Mouse (Mus musculus) MEL (cell line): ENCODE results near the gene Ang4. TPM values are rescaled to one million over a fixed set of nuclear protein-coding genes. Genes with fewer than 3 reads are reported as not detected.

ENCODE experiments used
- DNase-seq: peaks from one replicate; pipeline ENCODE4 v3.0.0; 2011; ENCODE audit warnings: low read depth, low spot score
- H3K27ac ChIP-seq: 2 replicates; pipeline ENCODE4 v1.5.1; 2012; ENCODE audit warnings: low read depth, mild to moderate bottlenecking, control low read depth, low read length, moderate library complexity; ENCODE audit not compliant: control insufficient read depth
- H3K27me3 ChIP-seq, 2 experiments: fragments of 150-350 bp in 1 of 2; sonication (generic) in 1 of 2; 2 replicates each; pipeline ENCODE4 v1.6.1; 2012; ENCODE audit warnings: low read length in 2 of 2, mild to moderate bottlenecking in 2 of 2, improper control_type of control experiment in 1 of 2, moderate library complexity in 1 of 2; ENCODE audit not compliant: insufficient read depth in 2 of 2, control insufficient read depth in 1 of 2
- H3K36me3 ChIP-seq, 2 experiments: 2 replicates each; pipeline ENCODE4 v1.6.1; 2012 to 2014; ENCODE audit warnings: low read length in 2 of 2, improper control_type of control experiment in 1 of 2, inconsistent platforms in 1 of 2, mild to moderate bottlenecking in 1 of 2; ENCODE audit not compliant: insufficient read depth in 2 of 2, control insufficient read depth in 1 of 2
- H3K4me1 ChIP-seq, 2 experiments: fragments of 150-350 bp in 1 of 2; sonication (generic) in 1 of 2; 2 replicates each; pipeline ENCODE4 v1.6.1; 2012; ENCODE audit warnings: low read length in 2 of 2, improper control_type of control experiment in 1 of 2, mild to moderate bottlenecking in 1 of 2; ENCODE audit not compliant: insufficient read depth in 2 of 2, control insufficient read depth in 1 of 2
- H3K4me3 ChIP-seq, 2 experiments: fragments of 150-350 bp in 1 of 2; sonication (generic) in 1 of 2; 2 replicates each; pipeline ENCODE4 v1.5.1; 2012; ENCODE audit warnings: low read depth in 2 of 2, low read length in 2 of 2, mild to moderate bottlenecking in 2 of 2, moderate library complexity in 2 of 2, control low read depth in 1 of 2, improper control_type of control experiment in 1 of 2; ENCODE audit not compliant: control insufficient read depth in 1 of 2, insufficient read depth in 1 of 2
- H3K79me2 ChIP-seq: 2 replicates; pipeline ENCODE4 v1.6.1; 2012; ENCODE audit warnings: mild to moderate bottlenecking, low read length, moderate library complexity; ENCODE audit not compliant: control insufficient read depth, poor library complexity, insufficient read depth
- H3K9ac ChIP-seq: 2 replicates; pipeline ENCODE4 v1.6.1; 2012; ENCODE audit warnings: low read depth, mild to moderate bottlenecking, control low read depth, low read length, moderate library complexity; ENCODE audit not compliant: control insufficient read depth, poor library complexity, severe bottlenecking
- H3K9me3 ChIP-seq: fragments of 150-350 bp; sonication (generic); replicated peaks from 2 replicates; pipeline ENCODE4 v1.6.1; 2012; ENCODE audit warnings: mild to moderate bottlenecking, low read length, improper control_type of control experiment, moderate library complexity; ENCODE audit not compliant: insufficient read depth
- CHD1 ChIP-seq: IDR thresholded peaks from 2 replicates; pipeline ENCODE4 v1.6.1; 2012; ENCODE audit warnings: low read depth, mild to moderate bottlenecking, inconsistent platforms, low read length, improper control_type of control experiment
- CHD2 ChIP-seq: IDR thresholded peaks from 2 replicates; pipeline ENCODE4 v1.6.1; 2011; ENCODE audit warnings: low read length, improper control_type of control experiment
- CTCF ChIP-seq, 3 experiments: IDR thresholded peaks in 2 of 3; conservative IDR thresholded peaks in 1 of 3; 2 replicates each; pipeline ENCODE4 v1.5.1; 2011 to 2012; ENCODE audit warnings: low read length in 3 of 3, low read depth in 2 of 3, mild to moderate bottlenecking in 2 of 3, improper control_type of control experiment in 1 of 3, inconsistent platforms in 1 of 3, mixed read lengths in 1 of 3, moderate library complexity in 1 of 3; ENCODE audit not compliant: control insufficient read depth in 1 of 3, insufficient read depth in 1 of 3, poor library complexity in 1 of 3, severe bottlenecking in 1 of 3
- E2F4 ChIP-seq: IDR thresholded peaks from 2 replicates; pipeline ENCODE4 v1.6.1; 2011; ENCODE audit warnings: low read depth, low read length, improper control_type of control experiment, borderline replicate concordance
- ETS1 ChIP-seq: IDR thresholded peaks from 2 replicates; pipeline ENCODE4 v1.6.1; 2012; ENCODE audit warnings: low read depth, mild to moderate bottlenecking, inconsistent platforms, low read length, improper control_type of control experiment, moderate library complexity
- HCFC1 ChIP-seq: IDR thresholded peaks from 2 replicates; pipeline ENCODE4 v1.6.1; 2012; ENCODE audit warnings: low read depth, mild to moderate bottlenecking, inconsistent platforms, low read length, improper control_type of control experiment, moderate library complexity
- JUND ChIP-seq: IDR thresholded peaks from 2 replicates; pipeline ENCODE4 v1.6.1; 2011; ENCODE audit warnings: low read depth, mild to moderate bottlenecking, improper control_type of control experiment, low read length
- KAT2A ChIP-seq: conservative IDR thresholded peaks from 2 replicates; pipeline ENCODE4 v1.6.1; 2012; ENCODE audit warnings: low read depth, low read length, improper control_type of control experiment, inconsistent platforms
- MAFK ChIP-seq: IDR thresholded peaks from 2 replicates; pipeline ENCODE4 v1.6.1; 2011; ENCODE audit warnings: low read depth, mild to moderate bottlenecking, low read length, improper control_type of control experiment, borderline replicate concordance
- MAX ChIP-seq: IDR thresholded peaks from 2 replicates; pipeline ENCODE4 v1.6.1; 2011; ENCODE audit warnings: low read length, improper control_type of control experiment
- MAZ ChIP-seq: IDR thresholded peaks from 2 replicates; pipeline ENCODE4 v1.6.1; 2012; ENCODE audit warnings: low read depth, mild to moderate bottlenecking, inconsistent platforms, low read length, improper control_type of control experiment
- MEF2A ChIP-seq: IDR thresholded peaks from 2 replicates; pipeline ENCODE4 v1.6.1; 2014; ENCODE audit warnings: low read depth, mild to moderate bottlenecking, inconsistent platforms, low read length, improper control_type of control experiment; ENCODE audit not compliant: poor library complexity, insufficient replicate concordance, severe bottlenecking; ENCODE audit errors: extremely low read depth
- MYB ChIP-seq: IDR thresholded peaks from 2 replicates; pipeline ENCODE4 v1.6.1; 2011; ENCODE audit warnings: mild to moderate bottlenecking, low read depth, low read length, improper control_type of control experiment
- NRF1 ChIP-seq: IDR thresholded peaks from 2 replicates; pipeline ENCODE4 v1.6.1; 2014; ENCODE audit warnings: low read depth, mild to moderate bottlenecking, inconsistent platforms, low read length, improper control_type of control experiment, moderate library complexity; ENCODE audit not compliant: poor library complexity, insufficient read depth, severe bottlenecking
- POLR2AphosphoS2 ChIP-seq: IDR thresholded peaks from 2 replicates; pipeline ENCODE4 v1.6.1; 2011; ENCODE audit warnings: low read length, improper control_type of control experiment
- POLR2AphosphoS5 ChIP-seq: IDR thresholded peaks from 2 replicates; pipeline ENCODE4 v1.6.1; 2012; ENCODE audit warnings: low read depth, borderline replicate concordance, mild to moderate bottlenecking, inconsistent platforms, low read length, moderate library complexity, mixed read lengths
- RAD21 ChIP-seq: IDR thresholded peaks from 2 replicates; pipeline ENCODE4 v1.6.1; 2011; ENCODE audit warnings: mild to moderate bottlenecking, low read depth, low read length, improper control_type of control experiment
- SIN3A ChIP-seq: IDR thresholded peaks from 2 replicates; pipeline ENCODE4 v1.6.1; 2012; ENCODE audit warnings: low read length, improper control_type of control experiment, inconsistent platforms
- SMC3 ChIP-seq: IDR thresholded peaks from 2 replicates; pipeline ENCODE4 v1.6.1; 2011; ENCODE audit warnings: low read depth, low read length, improper control_type of control experiment
- TAL1 ChIP-seq: IDR thresholded peaks from 2 replicates; pipeline ENCODE4 v1.6.1; 2012; ENCODE audit warnings: mild to moderate bottlenecking, inconsistent platforms, low read length, moderate library complexity, mixed read lengths
- UBTF ChIP-seq: IDR thresholded peaks from 2 replicates; pipeline ENCODE4 v1.6.1; 2012; ENCODE audit warnings: low read depth, mild to moderate bottlenecking, inconsistent platforms, low read length, improper control_type of control experiment, moderate library complexity, borderline replicate concordance; ENCODE audit not compliant: insufficient read depth
- USF1 ChIP-seq: IDR thresholded peaks from 2 replicates; pipeline ENCODE4 v1.6.1; 2014; ENCODE audit warnings: low read depth, mild to moderate bottlenecking, inconsistent platforms, low read length, improper control_type of control experiment, moderate library complexity
- USF2 ChIP-seq, 2 experiments: IDR thresholded peaks; 2 replicates each; pipeline ENCODE4 v1.6.1; 2011 to 2012; ENCODE audit warnings: improper control_type of control experiment in 2 of 2, low read length in 2 of 2, borderline replicate concordance in 1 of 2, inconsistent platforms in 1 of 2, low read depth in 1 of 2, mild to moderate bottlenecking in 1 of 2; ENCODE audit not compliant: insufficient read depth in 1 of 2
- ZKSCAN1 ChIP-seq: IDR thresholded peaks from 2 replicates; pipeline ENCODE4 v1.6.1; 2012; ENCODE audit warnings: low read depth, mild to moderate bottlenecking, inconsistent platforms, low read length, improper control_type of control experiment, moderate library complexity
- polyA plus RNA-seq, 2 experiments: library from polyadenylated mRNA; stranded (reverse) in 1 of 2; unstranded in 1 of 2; fragments of >175 nt in 1 of 2; fragments of >200 nt in 1 of 2; gene quantifications; 2 replicates each; pipeline versions ENCODE4 v1.2.1 to v1.2.4; 2012; ENCODE audit warnings: low replicate concordance in 2 of 2, low read depth in 1 of 2; ENCODE audit not compliant: insufficient read length in 2 of 2, insufficient read depth in 1 of 2, missing spikeins in 1 of 2
- total RNA-seq: library from RNA; depleted of rRNA; stranded (reverse); fragments of 300-350 nt; gene quantifications from 2 replicates; pipeline ENCODE4 v1.2.3, GENCODE M21; 2012

Gene Ang4
- total and polyA plus RNA-seq, 3 experiments = not detected

GRCm38 (mm10) chr14:51789196-51789595 is 15.8 kb upstream of the Ang4 start:
- H3K36me3 ChIP-seq = no peaks in the 10 kb centered on the region
- TF ChIP-seq SIN3A (no peak), JUND (no peak), ETS1 (no peak), MAZ (no peak), CTCF (IDR thresholded peaks at IDR 0.05 in 2 of 3, conservative IDR thresholded peaks at IDR 0.05 in 1 of 3; ENCODE audit: control insufficient read depth in 1 of 3, insufficient read depth in 1 of 3, low read depth in 2 of 3, low read length in 3 of 3, poor library complexity in 1 of 3, severe bottlenecking in 1 of 3) (peak in 2 of 3 experiments; percentile 51 to 52; a peak in 4 of 6 replicates), CHD2 (no peak), MEF2A (no peak), KAT2A (no peak), USF2 (IDR thresholded peaks at IDR 0.05; ENCODE audit: borderline replicate concordance in 1 of 2, insufficient read depth in 1 of 2, low read depth in 1 of 2, low read length in 2 of 2) (no peak), UBTF (no peak), HCFC1 (no peak), SMC3 (peak; percentile 28), USF1 (no peak), RAD21 (peak; percentile 13; the same call in 1 of the 2 replicates), NRF1 (no peak), ZKSCAN1 (no peak), MAFK (no peak), TAL1 (no peak), POLR2AphosphoS2 (no peak), POLR2AphosphoS5 (no peak), E2F4 (no peak), MYB (no peak), CHD1 (no peak), MAX (no peak)
- no peak overlapping the region for H3K4me3 ChIP-seq
- H3K9ac ChIP-seq = no peak overlapping the region
- H3K4me1 ChIP-seq = no peaks in the 10 kb centered on the region
- no peaks in the 10 kb centered on the region for H3K27me3 ChIP-seq
- H3K27ac ChIP-seq = no peak overlapping the region
- no peaks in the 10 kb centered on the region for H3K9me3 ChIP-seq
- peak; percentile 39 for DNase-seq
- no peaks in the 10 kb centered on the region for H3K79me2 ChIP-seq
